Mouse (Mus musculus) midbrain, embryonic 11.5 days (tissue): Measurements from ENCODE around the gene Trp53rkb. TPM values are rescaled to one million over a fixed set of nuclear protein-coding genes. Genes with fewer than 3 reads are reported as not detected.

ENCODE experiments used
- ATAC-seq: fragments of 200-750 bp; cut with Nextera tagmentation; 2 replicates; pipeline ENCODE4 v1.8.0; 2017; ENCODE audit warnings: moderate TSS enrichment, moderate library complexity; ENCODE audit not compliant: low FRiP score
- DNase-seq: peaks from one replicate; pipeline ENCODE4 v3.0.0; 2015; ENCODE audit warnings: low spot score; ENCODE audit errors: missing footprints
- H3K27ac ChIP-seq: fragments of 300-500 bp; sonication (generic); 2 replicates; pipeline ENCODE4 v1.5.1; 2014; ENCODE audit warnings: low read depth, low read length
- H3K27me3 ChIP-seq: fragments of 300-500 bp; sonication (generic); 2 replicates; pipeline ENCODE4 v1.6.1; 2014; ENCODE audit warnings: mild to moderate bottlenecking, low read length, moderate library complexity, mixed read lengths; ENCODE audit not compliant: control insufficient read depth, insufficient read depth
- H3K36me3 ChIP-seq: fragments of 300-500 bp; sonication (generic); 2 replicates; pipeline ENCODE4 v1.6.1; 2014; ENCODE audit warnings: mild to moderate bottlenecking, low read length, moderate library complexity, mixed read lengths; ENCODE audit not compliant: control insufficient read depth, insufficient read depth
- H3K4me1 ChIP-seq: fragments of 300-500 bp; sonication (generic); 2 replicates; pipeline ENCODE4 v1.6.1; 2014; ENCODE audit warnings: low read length; ENCODE audit not compliant: control insufficient read depth, insufficient read depth
- H3K4me2 ChIP-seq: fragments of 300-500 bp; sonication (generic); 2 replicates; pipeline ENCODE4 v1.6.1; 2014; ENCODE audit warnings: mild to moderate bottlenecking, moderate library complexity
- H3K4me3 ChIP-seq: fragments of 300-500 bp; sonication (generic); 2 replicates; pipeline ENCODE4 v1.5.1; 2014; ENCODE audit warnings: low read depth, low read length
- H3K9ac ChIP-seq: fragments of 300-500 bp; sonication (generic); 2 replicates; pipeline ENCODE4 v1.6.1; 2014; ENCODE audit warnings: low read length
- H3K9me3 ChIP-seq: fragments of 300-500 bp; sonication (generic); 2 replicates; pipeline ENCODE4 v1.6.1; 2016; ENCODE audit warnings: low read length; ENCODE audit not compliant: control insufficient read depth
- WGBS: fragments of 180-500 bp; shearing (Covaris S2); extraction: QIAGEN DNeasy Blood & Tissue Kit; methylation state at CpG from one replicate; pipeline ENCODE4 v1.1.7; 2014; 5-methylcytosine and 5-hydroxymethylcytosine counted together
- polyA plus RNA-seq: library from polyadenylated mRNA; unstranded; fragments of >200 nt; fragmentation: Nextera tagmentation; extraction: Ambion mirVana; gene quantifications from 2 replicates; pipeline ENCODE4 v1.2.1, GENCODE M21; 2014

Gene Trp53rkb
- polyA plus RNA-seq, 1 experiment from 2014 or later, result 10.8 TPM

- Histone ChIP-seq H3K27ac (peak within 1 kb of the TSS; percentile 35; the same call in 1 of the 2 replicates), H3K36me3 (no peaks in the 10 kb centered on the region), H3K4me3 (peak within 1 kb of the TSS; percentile 83), H3K27me3 (no peaks in the 10 kb centered on the region; the same call in 1 of the 2 replicates), H3K9me3 (no peaks in the 10 kb centered on the region), H3K4me1 (peaks cover 7% of the 10 kb centered on the region), H3K4me2 (peak within 1 kb of the TSS; percentile 92), H3K9ac (peak within 1 kb of the TSS; percentile 80)
- DNase-seq (peak; percentile 97), ATAC-seq (peak; percentile 92)
- under 1% methylated on average over 51 of the region's 76 CpGs for WGBS
Measured at GRCm38 (mm10) chr2:166805250-166806172, 13.2 kb downstream of the Trp53rkb start, which contains the start of gene Arfgef2. Arfgef2 (plus strand) TSS chr2:166805588.

GRCm38 (mm10) chr2:166806173-166806705 lies 13.9 kb downstream of the Trp53rkb start:
- peaks cover 7% of the 10 kb centered on the region for H3K4me1 ChIP-seq
- 32% methylated on average over 14 of the region's 14 CpGs for WGBS
- ATAC-seq (no peak), DNase-seq (peak; percentile 86)
- no peak overlapping the region for H3K27ac ChIP-seq
- no peaks in the 10 kb centered on the region for H3K36me3 ChIP-seq
- peak overlapping the region; percentile 92 for H3K4me2 ChIP-seq
- no peaks in the 10 kb centered on the region; the same call in 1 of the 2 replicates for H3K27me3 ChIP-seq
- H3K9ac ChIP-seq, result peak overlapping the region; percentile 80
- no peaks in the 10 kb centered on the region for H3K9me3 ChIP-seq
- H3K4me3 ChIP-seq, result peak overlapping the region; percentile 83

- no peak overlapping the region for H3K9ac ChIP-seq
- no peak for ATAC-seq
- DNase-seq, result no peak
- H3K4me2 ChIP-seq, result no peak overlapping the region
- no peaks in the 10 kb centered on the region for H3K9me3 ChIP-seq
- H3K36me3 ChIP-seq, result no peaks in the 10 kb centered on the region
- peaks cover 7% of the 10 kb centered on the region for H3K4me1 ChIP-seq
- H3K4me3 ChIP-seq, result no peak overlapping the region
- no peak overlapping the region for H3K27ac ChIP-seq
- 72% methylated on average over 6 of the region's 6 CpGs for WGBS
- no peaks in the 10 kb centered on the region; the same call in 1 of the 2 replicates for H3K27me3 ChIP-seq
Measured at GRCm38 (mm10) chr2:166806813-166807212, 14.5 kb downstream of the Trp53rkb start.

- Histone ChIP-seq H3K27me3 (no peaks in the 10 kb centered on the region; the same call in 1 of the 2 replicates), H3K4me2 (no peak overlapping the region), H3K9ac (no peak overlapping the region), H3K4me3 (no peak overlapping the region), H3K27ac (no peak overlapping the region), H3K4me1 (peaks cover 7% of the 10 kb centered on the region), H3K9me3 (no peaks in the 10 kb centered on the region), H3K36me3 (no peaks in the 10 kb centered on the region)
- whole genome bisulfite sequencing, result 92% methylated on average over 5 of the region's 5 CpGs
- no peak for ATAC-seq
- peak; percentile 44 for DNase-seq
Measured at GRCm38 (mm10) chr2:166809499-166809898, 17.2 kb downstream of the Trp53rkb start.

GRCm38 (mm10) chr2:166810821-166811220 lies 18.5 kb downstream of the Trp53rkb start:
- 91% methylated on average over 10 of the region's 10 CpGs for WGBS

GRCm38 (mm10) chr2:166818463-166819143 lies 26.3 kb downstream of the Trp53rkb start:
- Histone ChIP-seq H3K27ac (no peak overlapping the region), H3K4me2 (no peak overlapping the region), H3K9me3 (no peaks in the 10 kb centered on the region), H3K36me3 (no peaks in the 10 kb centered on the region), H3K27me3 (no peaks in the 10 kb centered on the region), H3K4me3 (no peak overlapping the region), H3K4me1 (no peaks in the 10 kb centered on the region), H3K9ac (no peak overlapping the region)
- WGBS, result 86% methylated on average over 9 of the region's 9 CpGs
- DNase-seq (no peak), ATAC-seq (no peak)

More at GRCm38 (mm10) chr2:166810821-166811220, 18.5 kb downstream of the Trp53rkb start:
- DNase-seq, result no peak
- peaks cover 7% of the 10 kb centered on the region for H3K4me1 ChIP-seq
- no peaks in the 10 kb centered on the region for H3K36me3 ChIP-seq
- ATAC-seq, result no peak
- no peak overlapping the region for H3K4me2 ChIP-seq
- no peak overlapping the region for H3K27ac ChIP-seq
- no peaks in the 10 kb centered on the region for H3K27me3 ChIP-seq
- no peak overlapping the region for H3K9ac ChIP-seq
- no peaks in the 10 kb centered on the region for H3K9me3 ChIP-seq
- no peak overlapping the region for H3K4me3 ChIP-seq

GRCm38 (mm10) chr2:166819849-166820248 lies 27.5 kb downstream of the Trp53rkb start:
- H3K36me3 ChIP-seq, result no peaks in the 10 kb centered on the region
- WGBS, result 88% methylated on average over 8 of the region's 8 CpGs
- H3K4me1 ChIP-seq, result no peaks in the 10 kb centered on the region
- H3K27me3 ChIP-seq, result no peaks in the 10 kb centered on the region
- H3K4me2 ChIP-seq, result no peak overlapping the region
- H3K27ac ChIP-seq, result no peak overlapping the region
- no peak overlapping the region for H3K4me3 ChIP-seq
- H3K9ac ChIP-seq, result no peak overlapping the region
- no peak for ATAC-seq
- no peak for DNase-seq
- no peaks in the 10 kb centered on the region for H3K9me3 ChIP-seq

GRCm38 (mm10) chr2:166820844-166821243 lies 28.5 kb downstream of the Trp53rkb start:
- no peaks in the 10 kb centered on the region for H3K36me3 ChIP-seq
- WGBS, result 69% methylated on average over 2 of the region's 2 CpGs
- no peak overlapping the region for H3K4me2 ChIP-seq
- ATAC-seq (no peak), DNase-seq (no peak)
- H3K4me1 ChIP-seq, result no peaks in the 10 kb centered on the region
- no peak overlapping the region for H3K9ac ChIP-seq
- H3K4me3 ChIP-seq, result no peak overlapping the region
- H3K27me3 ChIP-seq, result no peaks in the 10 kb centered on the region
- H3K9me3 ChIP-seq, result no peaks in the 10 kb centered on the region
- H3K27ac ChIP-seq, result no peak overlapping the region
